Mouse (Mus musculus) spleen, adult 2 months (tissue): ENCODE data around the gene Ppp6r2.

Source experiments
- CTCF ChIP-seq: fragments of 200-500 bp; IDR thresholded peaks from 2 replicates; pipeline ENCODE4 v1.5.1; 2011; ENCODE audit warnings: mild to moderate bottlenecking, inconsistent platforms; ENCODE audit not compliant: insufficient read depth, insufficient read length, insufficient replicate concordance; ENCODE audit errors: extremely low read depth
- POLR2A ChIP-seq: fragments of 200-500 bp; IDR thresholded peaks from 2 replicates; pipeline ENCODE4 v1.6.1; 2011; ENCODE audit warnings: low read depth, low read length, inconsistent platforms

GRCm38 (mm10) chr15:89288227-89288767, 76.9 kb downstream of the Ppp6r2 start:
- TF ChIP-seq CTCF (no peak), POLR2A (no peak)
